Mouse (Mus musculus) small intestine, adult 2 months (tissue): ENCODE data around the gene Gm20388.

ENCODE experiments used
- CTCF ChIP-seq: fragments of 200-500 bp; IDR thresholded peaks from 2 replicates; pipeline ENCODE4 v1.5.1; 2012; ENCODE audit warnings: low read depth, mild to moderate bottlenecking, control low read depth, inconsistent platforms, low read length, moderate library complexity, mixed read lengths; ENCODE audit not compliant: insufficient replicate concordance, insufficient read length; ENCODE audit errors: extremely low read depth
- POLR2A ChIP-seq: fragments of 200-500 bp; IDR thresholded peaks from 2 replicates; pipeline ENCODE4 v1.6.1; 2012; ENCODE audit warnings: low read depth, mild to moderate bottlenecking, control low read depth, inconsistent platforms, low read length, moderate library complexity

DNA sequence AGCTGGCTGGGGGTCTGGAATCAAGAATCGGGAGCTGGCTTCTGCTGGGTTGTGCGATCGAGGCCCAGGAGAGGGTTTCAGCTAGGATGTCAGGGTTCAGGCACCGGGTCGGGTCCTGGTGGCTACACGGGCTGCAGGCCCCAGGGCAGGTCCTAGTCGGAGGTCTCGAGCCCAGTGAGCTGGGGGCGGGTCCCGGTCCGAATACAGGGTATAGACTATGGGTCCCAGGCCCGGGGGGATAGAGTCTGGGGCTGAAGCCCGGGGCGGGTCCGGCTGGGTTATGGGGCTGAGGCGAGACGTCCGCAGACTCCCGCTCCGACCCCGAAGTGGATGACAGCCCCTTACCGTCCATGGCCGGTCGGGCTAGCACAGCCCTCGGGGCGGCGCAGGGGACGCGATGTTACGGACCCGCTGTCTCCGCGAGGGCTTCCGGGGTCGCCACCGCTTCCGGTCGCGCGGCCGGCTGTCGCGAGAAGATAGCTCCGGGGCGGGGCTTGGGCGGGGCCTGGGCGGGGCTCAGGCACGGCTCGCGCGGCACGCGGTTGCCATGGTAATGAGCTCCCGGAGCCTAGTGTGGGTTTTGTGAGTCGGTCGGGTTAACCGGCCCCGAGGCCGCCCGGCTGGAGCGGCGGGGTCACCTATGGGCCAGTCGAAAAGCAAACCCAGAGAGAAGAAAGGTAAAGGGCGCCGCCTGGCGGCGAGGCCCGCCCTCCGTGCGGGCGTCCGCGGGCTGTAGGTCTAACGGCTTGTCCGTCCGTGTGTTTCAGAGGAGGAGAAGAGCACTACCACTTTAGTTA, 3301.9 kb downstream of the Gm20388 start, which contains the start of the genes Chmp1a and Spata33:
- peak; percentile 91 for TF ChIP-seq CTCF
- peak; percentile 80 for TF ChIP-seq POLR2A
